Mouse (Mus musculus) ovary, adult 2 months (tissue): ENCODE results near the gene Tmem247. TPM values are rescaled to one million over a fixed set of nuclear protein-coding genes. Genes with fewer than 3 reads are reported as not detected.

Experiments
- polyA plus RNA-seq: library from polyadenylated mRNA; depleted of rRNA; stranded (reverse); fragments of >200 nt; gene quantifications from 2 replicates; pipeline ENCODE4 v1.2.3, GENCODE M21; 2012; rRNA removed

The Tmem247 gene
- polyA plus RNA-seq, result not detected in 2 replicates

GRCm38 (mm10) chr17:86917048-86917447 lies at the start of gene Tmem247:
Gene Tmem247, plus strand, starts transcription at chr17:86917348.

GRCm38 (mm10) chr17:86947840-86948796 lies 31.0 kb downstream of the Tmem247 start, which contains the start of gene Atp6v1e2:
Gene Atp6v1e2, minus strand, starts transcription at chr17:86947897.

GRCm38 (mm10) chr17:86962894-86963585 lies 45.9 kb downstream of the Tmem247 start, which contains the start of gene Rhoq:
Gene Rhoq, plus strand, starts transcription at chr17:86963082.

Other genes with a start within 250 kb of the Tmem247 start
- 66.6 and 66.9 TPM in 2 replicates for gene Epas1, start 163.6 kb upstream of the Tmem247 start, polyA plus RNA-seq
- gene Atp6v1e2, start 30.5 kb downstream of the Tmem247 start, polyA plus RNA-seq, result not detected in 2 replicates
- gene Rhoq, start 45.7 kb downstream of the Tmem247 start, polyA plus RNA-seq, result 38.2 TPM in 2 replicates
- 1.9 and 2.5 TPM in 2 replicates for gene Pigf, start 108.1 kb downstream of the Tmem247 start, polyA plus RNA-seq
- 2.1 and 3.5 TPM in 2 replicates for gene Cript, start 108.2 kb downstream of the Tmem247 start, polyA plus RNA-seq
- gene Socs5, start 190.3 kb downstream of the Tmem247 start, polyA plus RNA-seq, result 12.0 and 17.8 TPM in 2 replicates